Comparison of ENCODE assay signal across 8 mouse cellular contexts in genomic region chr10:51553348-51554123, GRCm38 (mm10). TPM values are rescaled to one million over a fixed set of nuclear protein-coding genes. Genes with fewer than 3 reads are reported as not detected.
DNase-seq lines count a peak whose midpoint lies in the region; ATAC-seq and TF ChIP-seq lines count a peak whose summit lies in the region.

No protein-coding gene starts in this region.

- peak; percentile 85 for TF ChIP-seq CTCF in bone marrow, adult 2 months (IDR thresholded peaks at IDR 0.05; ENCODE audit: control insufficient read depth, insufficient read depth, low read length)

- no peaks in the 10 kb centered on the region for H3K27me3 ChIP-seq in embryonic facial prominence, embryonic 15.5 days
- H3K27me3 ChIP-seq in heart, embryonic 14.5 days (ENCODE audit: control insufficient read depth, insufficient read depth, low read length): no peaks in the 10 kb centered on the region
- no peaks in the 10 kb centered on the region for H3K27me3 ChIP-seq in liver, embryonic 13.5 days
- H3K27me3 ChIP-seq in neural tube, embryonic 11.5 days (ENCODE audit: control insufficient read depth, insufficient read depth, low read length): no peaks in the 10 kb centered on the region
- H3K27me3 ChIP-seq in stomach, embryonic 16.5 days (ENCODE audit: control insufficient read depth, insufficient read depth, low read length): no peaks in the 10 kb centered on the region

- H3K4me2 ChIP-seq in embryonic facial prominence, embryonic 15.5 days (replicated peaks): peak overlapping the region; percentile 82
- peak overlapping the region; percentile 91 for H3K4me2 ChIP-seq in heart, embryonic 14.5 days (ENCODE audit: low read length)
- H3K4me2 ChIP-seq in liver, embryonic 13.5 days: peak overlapping the region; percentile 64
- peak overlapping the region; percentile 74 for H3K4me2 ChIP-seq in neural tube, embryonic 11.5 days (ENCODE audit: low read depth)
- peak overlapping the region; percentile 99 for H3K4me2 ChIP-seq in stomach, embryonic 16.5 days (ENCODE audit: low read depth, low read length)

- H3K9me3 ChIP-seq in embryonic facial prominence, embryonic 15.5 days (replicated peaks): no peaks in the 10 kb centered on the region
- H3K9me3 ChIP-seq in heart, embryonic 14.5 days (ENCODE audit: control insufficient read depth, low read length): no peaks in the 10 kb centered on the region
- no peaks in the 10 kb centered on the region for H3K9me3 ChIP-seq in liver, embryonic 13.5 days (replicated peaks)
- H3K9me3 ChIP-seq in neural tube, embryonic 11.5 days (ENCODE audit: control insufficient read depth, low read length): no peaks in the 10 kb centered on the region
- no peaks in the 10 kb centered on the region for H3K9me3 ChIP-seq in stomach, embryonic 16.5 days (replicated peaks; ENCODE audit: control insufficient read depth, low read length)

- peak overlapping the region; percentile 43 for H3K4me3 ChIP-seq in bone marrow, adult 2 months (replicated peaks; ENCODE audit: control insufficient read depth, low read depth, low read length)
- peak overlapping the region; percentile 45 for H3K4me3 ChIP-seq in embryonic facial prominence, embryonic 15.5 days (replicated peaks)
- peak overlapping the region; percentile 50 to 53 for H3K4me3 ChIP-seq in heart, embryonic 14.5 days (ENCODE audit: control insufficient read depth in 1 of 2, insufficient read depth in 1 of 2, low read depth in 1 of 2, low read length in 2 of 2)
- H3K4me3 ChIP-seq in liver, embryonic 13.5 days (replicated peaks): peak overlapping the region; percentile 41
- H3K4me3 ChIP-seq in neural tube, embryonic 11.5 days (ENCODE audit: low read depth, low read length): peak overlapping the region; percentile 42
- H3K4me3 ChIP-seq in stomach, embryonic 16.5 days (replicated peaks; ENCODE audit: low read length): peak overlapping the region; percentile 48

- no peaks in the 10 kb centered on the region for H3K4me1 ChIP-seq in bone marrow, adult 2 months (ENCODE audit: control insufficient read depth, insufficient read depth, low read length)
- no peaks in the 10 kb centered on the region for H3K4me1 ChIP-seq in embryonic facial prominence, embryonic 15.5 days
- H3K4me1 ChIP-seq in heart, embryonic 14.5 days (ENCODE audit: control insufficient read depth in 2 of 2, insufficient read depth in 2 of 2, low read length in 2 of 2): no peaks in the 10 kb centered on the region
- H3K4me1 ChIP-seq in liver, embryonic 13.5 days (replicated peaks): no peaks in the 10 kb centered on the region
- H3K4me1 ChIP-seq in neural tube, embryonic 11.5 days (ENCODE audit: control insufficient read depth, insufficient read depth, low read length): no peaks in the 10 kb centered on the region
- H3K4me1 ChIP-seq in stomach, embryonic 16.5 days (ENCODE audit: control insufficient read depth, insufficient read depth, low read length): no peaks in the 10 kb centered on the region

- WGBS in bone marrow, adult 2 months: 2% methylated on average over 16 of the region's 16 CpGs
- 1% methylated on average over 16 of the region's 16 CpGs for WGBS in embryonic facial prominence, embryonic 15.5 days
- under 1% methylated on average over 16 of the region's 16 CpGs for WGBS in heart, embryonic 14.5 days
- WGBS in liver, embryonic 13.5 days (ENCODE audit: insufficient replicate concordance): 2% methylated on average over 16 of the region's 16 CpGs
- 2% methylated on average over 16 of the region's 16 CpGs for WGBS in neural tube, embryonic 11.5 days
- WGBS in stomach, embryonic 16.5 days: 1% methylated on average over 16 of the region's 16 CpGs

- DNase-seq in 416B (ENCODE audit: low read depth): peak; percentile 78
- peak; percentile 85 for DNase-seq in kidney, postnatal 10 days
- DNase-seq in liver, embryonic 13.5 days: peak; percentile 31
- peak; percentile 88 for DNase-seq in neural tube, embryonic 11.5 days (ENCODE audit: low spot score)

- TF ChIP-seq POLR2A in bone marrow, adult 2 months (IDR thresholded peaks at IDR 0.05; ENCODE audit: borderline replicate concordance, control insufficient read depth, low read depth, low read length): no peak

- peak; percentile 80; the same call in 1 of the 2 replicates for ATAC-seq in embryonic facial prominence, embryonic 15.5 days (ENCODE audit: insufficient number of reproducible peaks, low FRiP score, low TSS enrichment, low read depth)
- ATAC-seq in heart, embryonic 14.5 days (ENCODE audit: insufficient number of reproducible peaks, insufficient read depth, low FRiP score, low read depth): peak; percentile 50; the same call in 1 of the 2 replicates
- peak; percentile 61; the same call in 1 of the 2 replicates for ATAC-seq in liver, embryonic 13.5 days (ENCODE audit: low read depth)
- ATAC-seq in neural tube, embryonic 11.5 days (ENCODE audit: insufficient read depth, low FRiP score, low TSS enrichment): peak; percentile 86
- peak; percentile 80 for ATAC-seq in stomach, embryonic 16.5 days (ENCODE audit: insufficient read depth, low FRiP score)

- 0 out of 2 replicates have a peak overlapping the region, but pooled peaks have one; percentile 15 for H3K9ac ChIP-seq in embryonic facial prominence, embryonic 15.5 days
- H3K9ac ChIP-seq in heart, embryonic 14.5 days (ENCODE audit: low read length): peak overlapping the region; percentile 70
- no peak overlapping the region for H3K9ac ChIP-seq in liver, embryonic 13.5 days
- peak overlapping the region; percentile 60 for H3K9ac ChIP-seq in neural tube, embryonic 11.5 days (ENCODE audit: low read length)
- H3K9ac ChIP-seq in stomach, embryonic 16.5 days (ENCODE audit: low read length): peak overlapping the region; percentile 58

- no peaks in the 10 kb centered on the region for H3K36me3 ChIP-seq in embryonic facial prominence, embryonic 15.5 days
- no peaks in the 10 kb centered on the region for H3K36me3 ChIP-seq in heart, embryonic 14.5 days (ENCODE audit: control insufficient read depth, insufficient read depth, low read length)
- H3K36me3 ChIP-seq in liver, embryonic 13.5 days: no peaks in the 10 kb centered on the region
- no peaks in the 10 kb centered on the region for H3K36me3 ChIP-seq in neural tube, embryonic 11.5 days (ENCODE audit: control insufficient read depth, insufficient read depth, low read length)
- no peaks in the 10 kb centered on the region for H3K36me3 ChIP-seq in stomach, embryonic 16.5 days (ENCODE audit: control insufficient read depth, insufficient read depth, low read length)

- H3K27ac ChIP-seq in bone marrow, adult 2 months (ENCODE audit: control insufficient read depth, insufficient read depth, low read depth, low read length, poor library complexity): no peak overlapping the region
- no peak overlapping the region for H3K27ac ChIP-seq in embryonic facial prominence, embryonic 15.5 days (replicated peaks)
- H3K27ac ChIP-seq in heart, embryonic 14.5 days (replicated peaks in 1 of 2; ENCODE audit: control insufficient read depth in 1 of 2, insufficient read depth in 1 of 2, low read depth in 2 of 2, low read length in 2 of 2): no peak overlapping the region
- H3K27ac ChIP-seq in liver, embryonic 13.5 days: no peak overlapping the region
- no peak overlapping the region for H3K27ac ChIP-seq in neural tube, embryonic 11.5 days (ENCODE audit: low read depth, low read length)
- no peak overlapping the region for H3K27ac ChIP-seq in stomach, embryonic 16.5 days (ENCODE audit: low read length)

RNA-seq across cellular contexts. Expression of gene Fam162b, which starts 36.8 kb away (rescaled TPM):
- polyA plus RNA-seq in bone marrow, adult 2 months (2011; ENCODE audit: insufficient read depth, insufficient read length, low replicate concordance, missing spikeins): not detected in 2 replicates
- polyA plus RNA-seq in embryonic facial prominence, embryonic 15.5 days (2015; fragmentation: Nextera tagmentation; extraction: Ambion mirVana): 1.1 and 1.5 TPM in 2 replicates
- polyA plus RNA-seq in heart, embryonic 14.5 days (2014; fragmentation: Nextera tagmentation; extraction: Ambion mirVana): not detected in 2 replicates
- polyA plus RNA-seq in liver, embryonic 13.5 days (2015; fragmentation: Nextera tagmentation; extraction: Ambion mirVana): not detected in 2 replicates
- polyA plus RNA-seq in neural tube, embryonic 11.5 days (2014; fragmentation: Nextera tagmentation; extraction: Ambion mirVana): 0.90 and 0.95 TPM in 2 replicates
- 30.1 and 34.2 TPM in 2 replicates for polyA plus RNA-seq in stomach, embryonic 16.5 days (2015; fragmentation: Nextera tagmentation; extraction: Ambion mirVana)

Comparison
In these comparisons a context has a peak if more than half of its experiments do, and no peak if none do; other contexts are left out.
1. DNase-seq: peak in every context shown above with its lines; median percentile 88 in neural tube, embryonic 11.5 days; 85 in kidney, postnatal 10 days; 78 in 416B; 31 in liver, embryonic 13.5 days.
2. RNA of gene Fam162b, which starts 36.8 kb away (polyA plus RNA-seq): 30.1 to 34.2 TPM in stomach, embryonic 16.5 days; 1.1 to 1.5 TPM in embryonic facial prominence, embryonic 15.5 days, 0.90 to 0.95 TPM in neural tube, embryonic 11.5 days, not detected in bone marrow, adult 2 months, not detected in heart, embryonic 14.5 days and not detected in liver, embryonic 13.5 days; every median in the first group is over 10 times any median in the second.
3. Peak in every context shown above with its lines, with median percentiles within 50 percentile points of each other: H3K4me3 ChIP-seq, ATAC-seq and H3K4me2 ChIP-seq.